Mouse (Mus musculus): Measurements from ENCODE around the gene Frg2f1.

GRCm38 (mm10) chr4:119540533-119540890, 1.2 kb upstream of the Frg2f1 start:
- TF ChIP-seq POLR2A (IDR thresholded peaks at IDR 0.05; ENCODE audit: borderline replicate concordance, low read depth, low read length) (no peak), CTCF (IDR thresholded peaks at IDR 0.05; ENCODE audit: low read depth, low read length) (no peak)
